Mouse (Mus musculus) monocyte, adult 5-6 weeks (primary cell): ENCODE results near the gene Actr1a. TPM values are rescaled to one million over a fixed set of nuclear protein-coding genes. Genes with fewer than 3 reads are reported as not detected.

Experiments
- ATAC-seq: fragments of 153-309, 156-312 bp; replicated peaks from 2 replicates; pipeline ENCODE4 v1.8.0; 2017; ENCODE audit warnings: mild to moderate bottlenecking; ENCODE audit not compliant: low TSS enrichment, insufficient number of reproducible peaks, severe bottlenecking, poor library complexity, low FRiP score
- total RNA-seq: library from RNA; stranded (forward); fragments of 200-1000, 200-491, 200-594 nt; gene quantifications from 3 replicates; pipeline ENCODE4 v1.2.3, GENCODE M21; 2017

The Actr1a gene
- total RNA-seq, 1 experiment from 2014 or later, result 90.9 TPM

DNA sequence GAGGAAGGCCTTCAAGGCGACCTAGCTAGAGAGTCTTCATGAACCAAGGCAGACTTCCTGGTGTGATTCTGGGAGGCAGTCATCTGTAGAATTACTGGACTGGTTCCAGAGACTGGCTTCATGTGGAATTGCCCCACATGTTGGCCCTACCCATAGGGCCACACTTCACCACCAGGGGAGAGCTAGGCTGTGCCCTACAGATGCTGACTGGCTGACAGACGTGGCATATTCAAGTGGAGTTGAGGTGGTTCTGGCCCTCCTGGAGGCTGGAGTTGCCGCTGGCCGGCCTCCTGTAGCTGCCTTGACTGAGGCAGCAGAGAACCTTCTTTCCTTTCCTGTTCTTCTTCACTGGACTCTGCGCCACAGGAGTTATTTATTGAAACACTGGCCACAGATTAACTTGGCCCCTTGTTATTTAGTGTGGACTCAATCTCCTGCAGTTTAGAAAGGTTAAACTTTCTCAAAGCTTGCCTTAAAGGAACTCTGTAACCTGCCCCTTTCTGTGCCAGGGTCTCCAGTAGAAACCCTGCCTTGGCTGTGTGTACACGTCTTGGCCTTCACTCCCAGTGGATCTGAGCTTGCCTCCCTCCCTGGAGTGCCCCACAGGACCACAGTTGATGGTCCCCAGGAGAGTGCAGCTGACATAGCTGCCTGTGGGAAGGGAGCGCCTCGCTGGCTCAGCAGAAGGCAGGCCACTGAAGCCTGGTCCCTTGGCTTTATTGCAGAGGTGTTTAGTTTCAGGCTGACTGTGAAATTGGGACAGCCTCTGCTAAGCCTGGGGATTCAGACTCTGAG, 11.2 kb upstream of the Actr1a start:
- ATAC-seq, result no peak

DNA sequence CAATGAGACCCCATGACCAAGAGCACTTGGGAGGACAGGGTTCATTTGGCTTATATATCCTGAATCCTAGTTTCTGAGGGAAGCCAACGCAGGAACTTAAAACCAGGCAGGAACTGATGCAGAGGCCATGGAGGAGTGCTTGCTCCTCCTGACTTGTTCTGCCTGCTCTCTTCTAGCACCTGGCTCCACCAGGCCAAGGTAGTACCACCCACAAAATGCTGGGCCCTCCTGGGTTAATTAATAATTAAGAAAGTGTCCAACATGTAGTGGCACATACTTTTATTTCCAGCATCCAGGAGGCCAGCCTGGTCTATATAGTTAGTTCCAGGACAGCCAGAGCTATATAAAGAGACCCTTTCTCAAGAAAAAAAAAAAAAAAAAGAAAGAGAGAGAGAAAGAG, 8.5 kb upstream of the Actr1a start:
- no peak for ATAC-seq

DNA sequence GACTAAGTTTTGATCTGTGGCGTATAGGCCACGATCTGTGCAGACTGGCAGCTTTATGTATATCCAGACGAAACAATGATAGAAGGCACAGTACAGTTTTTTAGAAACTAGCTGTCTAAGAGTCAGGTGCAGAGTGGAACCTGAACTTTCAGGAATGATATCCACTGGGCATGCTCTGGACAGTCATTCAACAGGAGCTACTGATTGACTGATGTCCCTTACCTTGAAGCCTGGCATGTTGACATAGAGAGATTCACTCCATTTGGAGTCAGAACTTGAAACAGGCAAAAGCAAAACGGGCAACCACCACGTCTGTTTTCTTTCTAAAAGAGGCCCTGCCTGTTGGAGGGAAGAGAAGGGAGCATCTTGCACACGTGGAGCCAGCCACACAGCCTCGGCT, 5.0 kb upstream of the Actr1a start:
- ATAC-seq, result no peak

- ATAC-seq, result no peak
These were observed 4.3 kb upstream of the Actr1a start for GRCm38 (mm10) chr19:46399886-46400285.

DNA sequence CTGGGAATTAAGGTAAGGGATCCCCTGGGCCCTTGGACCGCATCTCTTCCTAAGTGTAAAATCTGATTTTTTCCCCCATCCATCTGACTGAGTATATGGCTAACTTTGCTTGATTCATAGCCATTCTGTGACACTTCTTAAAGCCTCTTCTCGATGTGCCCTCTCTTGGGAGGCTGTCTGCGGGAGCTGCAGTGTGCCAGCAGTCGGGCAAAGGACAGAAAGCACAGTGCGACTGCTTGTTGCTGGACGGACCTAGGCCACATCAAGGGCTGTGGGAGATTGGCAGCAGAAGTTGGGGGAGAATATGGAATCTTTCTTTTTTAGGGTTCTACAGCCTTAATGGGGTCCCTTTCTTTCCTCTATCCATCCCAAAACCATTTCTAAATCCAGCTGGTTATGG, 3.8 kb upstream of the Actr1a start:
- no peak for ATAC-seq

GRCm38 (mm10) chr19:46398401-46398800, 2.9 kb upstream of the Actr1a start:
- no peak for ATAC-seq

- ATAC-seq, result no peak
These were observed 2.0 kb upstream of the Actr1a start for GRCm38 (mm10) chr19:46397436-46398001.

DNA sequence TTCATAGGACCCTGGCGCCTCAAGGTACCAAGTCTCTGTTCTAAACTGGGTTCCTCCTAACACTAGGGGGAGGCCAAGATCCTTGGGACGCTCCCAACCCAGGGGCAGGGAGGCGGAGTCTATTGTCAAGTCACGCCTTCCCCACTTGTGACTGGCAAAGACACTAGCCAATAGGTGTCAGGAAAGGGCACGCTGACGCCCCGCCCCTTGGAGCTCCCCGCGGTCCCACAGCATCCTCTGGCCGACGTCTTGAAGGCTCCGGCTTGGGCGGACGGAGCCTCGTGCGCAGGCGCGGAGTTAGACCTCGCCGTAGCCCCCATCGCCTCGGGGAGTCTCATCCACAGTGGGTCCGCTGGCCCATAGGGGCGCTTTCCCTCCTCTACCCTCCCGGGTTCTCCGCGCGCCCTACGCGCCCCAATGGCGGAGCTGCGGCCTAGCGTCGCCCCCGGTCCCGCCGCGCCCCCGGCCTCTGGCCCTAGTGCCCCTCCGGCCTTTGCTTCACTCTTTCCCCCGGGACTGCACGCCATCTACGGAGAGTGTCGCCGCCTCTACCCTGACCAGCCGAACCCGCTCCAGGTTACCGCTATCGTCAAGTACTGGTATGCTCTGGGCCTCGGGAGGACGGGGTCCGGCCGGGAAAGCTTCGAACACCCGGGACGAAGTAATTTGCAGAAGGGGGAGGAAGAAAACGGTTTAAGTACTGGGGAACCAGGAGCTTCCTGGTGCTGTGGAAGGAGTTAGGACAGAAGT, 1.3 kb upstream of the Actr1a start, which contains the start of gene Sufu:
Gene Sufu, plus strand, starts transcription at position 211 of the 750 bp plus-strand sequence.
- peak; percentile 86 for ATAC-seq

GRCm38 (mm10) chr19:46396109-46396508, 561 bp upstream of the Actr1a start:
- no peak for ATAC-seq

DNA sequence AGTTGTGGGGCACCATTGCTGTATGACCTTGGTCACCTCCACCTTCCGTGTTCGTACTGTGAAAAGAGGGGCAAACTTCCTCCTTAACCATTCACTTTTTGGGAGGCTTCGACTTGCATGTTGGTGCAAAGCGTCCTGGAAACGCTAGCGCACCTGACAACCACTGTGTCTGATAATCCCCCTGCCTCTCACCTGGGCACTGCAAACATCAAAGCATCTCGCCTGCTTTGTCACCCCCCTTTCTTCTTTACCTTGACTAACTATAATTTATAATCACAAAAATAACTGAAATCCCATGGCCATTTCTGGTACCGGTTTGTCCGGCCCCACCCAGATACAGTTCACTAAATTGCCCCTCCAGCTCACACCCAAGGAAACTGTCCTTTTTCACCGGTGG, 838 bp downstream of the Actr1a start:
- no peak for ATAC-seq

DNA sequence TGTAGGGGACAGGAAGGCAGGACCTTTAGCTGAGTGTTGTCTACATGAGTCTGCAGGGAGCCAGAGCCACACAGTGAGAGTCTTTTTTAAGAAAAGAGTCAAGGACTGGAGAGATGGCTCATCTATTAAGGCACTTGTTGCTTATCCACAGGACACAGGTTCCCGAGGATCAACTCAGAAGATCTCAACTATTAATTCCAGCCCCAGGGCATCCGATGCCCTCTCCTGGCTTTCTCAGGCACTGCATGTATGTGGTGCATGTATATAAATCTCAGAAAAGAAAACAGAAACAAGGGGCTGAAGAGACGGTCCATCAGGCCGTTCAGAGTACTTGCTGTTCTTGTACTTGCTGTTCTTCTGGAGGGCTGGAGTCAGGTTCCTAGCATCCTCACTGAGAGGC, 3.5 kb downstream of the Actr1a start:
- ATAC-seq, result no peak

DNA sequence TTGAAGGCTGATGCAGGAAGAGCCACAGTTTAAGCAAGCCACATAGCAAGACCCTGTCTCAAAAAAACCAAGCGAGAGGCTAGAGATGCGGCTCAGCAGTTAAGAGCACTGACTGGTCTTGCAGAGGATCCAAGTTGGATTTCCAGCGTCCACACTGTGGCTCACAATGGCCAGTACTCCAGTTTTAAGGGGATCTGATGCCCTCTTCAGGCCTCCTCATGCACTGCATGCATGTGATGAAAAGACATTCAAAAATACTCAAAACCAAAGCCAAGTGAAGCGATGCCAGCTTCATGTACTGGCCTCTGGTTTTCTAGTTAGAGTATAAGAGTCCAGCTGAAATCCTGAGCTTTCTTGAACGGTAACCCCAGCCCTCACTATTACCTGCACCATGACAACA, 5.7 kb downstream of the Actr1a start:
- no peak for ATAC-seq

DNA sequence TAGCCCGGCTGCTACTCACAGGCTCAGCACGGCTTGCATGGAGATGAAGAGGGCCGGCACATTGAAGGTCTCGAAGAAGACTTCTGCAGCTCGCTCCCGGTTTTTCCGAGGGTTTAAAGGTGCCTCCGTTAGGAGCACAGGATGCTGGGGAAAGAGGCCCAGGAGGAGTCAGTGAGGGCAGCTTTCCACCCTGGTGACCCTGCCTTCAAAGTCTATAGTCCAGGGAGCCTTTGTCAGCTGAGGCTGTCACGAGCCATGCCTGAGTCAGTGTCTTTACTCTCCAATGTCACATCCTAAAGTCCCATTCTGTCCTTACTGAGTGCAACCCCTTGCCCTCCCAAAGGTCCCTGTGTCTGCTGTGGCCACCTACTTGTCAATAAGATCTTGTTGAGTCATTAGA, 13.3 kb downstream of the Actr1a start:
- no peak for ATAC-seq

DNA sequence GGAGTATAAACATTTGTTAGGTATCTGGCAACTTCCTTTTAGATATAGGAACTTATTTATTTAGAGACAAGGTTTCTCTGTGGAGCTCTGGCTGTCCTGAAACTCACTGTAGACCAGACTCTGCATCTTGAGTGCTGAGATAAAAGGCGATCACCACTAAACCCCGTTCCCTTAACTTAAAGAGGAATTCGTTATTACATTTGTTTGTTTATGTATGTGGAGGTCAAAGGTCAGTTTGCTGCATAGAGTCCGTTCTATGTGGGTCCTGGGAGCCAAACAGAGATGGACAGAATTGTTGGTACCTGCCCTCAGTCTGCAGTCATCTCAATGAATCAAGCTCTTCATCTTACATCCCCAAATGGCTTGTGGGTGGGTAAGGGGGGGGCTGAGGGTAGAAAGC, 19.7 kb downstream of the Actr1a start:
- ATAC-seq, result no peak

GRCm38 (mm10) chr19:46375489-46375888, 20.1 kb downstream of the Actr1a start:
- ATAC-seq, result no peak

GRCm38 (mm10) chr19:46374477-46375088, 21.0 kb downstream of the Actr1a start:
- no peak for ATAC-seq

GRCm38 (mm10) chr19:46369204-46369603, 26.3 kb downstream of the Actr1a start:
- peak; percentile 62; the same call in 1 of the 2 replicates for ATAC-seq

- ATAC-seq, result no peak
These were observed 27.6 kb downstream of the Actr1a start for GRCm38 (mm10) chr19:46367798-46368590.
